Mouse (Mus musculus): ENCODE data around the gene Ncor1.

DNA sequence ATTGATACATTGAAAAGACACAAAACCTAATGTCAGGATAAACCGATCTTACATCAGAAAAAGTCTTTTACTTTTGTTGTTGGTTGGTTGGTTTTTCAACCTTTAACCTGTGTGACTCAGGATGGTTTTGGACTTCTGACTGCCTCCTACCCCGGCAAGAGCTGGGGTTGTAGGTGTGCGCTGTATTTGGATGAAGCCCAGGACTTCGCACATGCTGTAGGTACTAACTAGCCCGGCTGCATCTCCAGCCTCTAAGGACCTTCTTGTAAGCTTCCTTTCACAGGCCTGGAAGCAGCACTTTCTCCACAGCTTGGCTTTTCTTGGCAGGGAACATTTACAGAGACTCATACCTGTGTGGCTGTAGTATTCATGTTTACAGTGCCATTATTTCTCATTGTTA lies 15.2 kb upstream of the Ncor1 start:
- TF ChIP-seq POLR2A (IDR thresholded peaks at IDR 0.05; ENCODE audit: control insufficient read depth, extremely low read depth, insufficient read depth, low read length, poor library complexity) = no peak
- TF ChIP-seq CTCF (IDR thresholded peaks at IDR 0.05; ENCODE audit: borderline replicate concordance, control insufficient read depth, extremely low read depth, insufficient read depth, low read length, poor library complexity) = no peak
